Mouse (Mus musculus) neural tube, embryonic 15.5 days (tissue): ENCODE results near the gene Tet2. TPM values are rescaled to one million over a fixed set of nuclear protein-coding genes. Genes with fewer than 3 reads are reported as not detected.
A peak's percentile ranks its signal among the peaks of the same experiment; 100 is the strongest.

Experiments used
- ATAC-seq: fragments of 200-750 bp; cut with Nextera tagmentation; 2 replicates; pipeline ENCODE4 v1.8.0; 2017; ENCODE audit warnings: mild to moderate bottlenecking, moderate TSS enrichment, moderate library complexity; ENCODE audit not compliant: low FRiP score
- H3K27ac ChIP-seq: fragments of 300-500 bp; sonication (generic); replicated peaks from 2 replicates; pipeline ENCODE4 v1.5.1; 2015; ENCODE audit warnings: mild to moderate bottlenecking, inconsistent platforms
- H3K27me3 ChIP-seq: fragments of 300-500 bp; sonication (generic); replicated peaks from 2 replicates; pipeline ENCODE4 v1.6.1; 2015; ENCODE audit warnings: inconsistent platforms
- H3K36me3 ChIP-seq: fragments of 300-500 bp; sonication (generic); 2 replicates; pipeline ENCODE4 v1.6.1; 2015; ENCODE audit warnings: inconsistent platforms
- H3K4me1 ChIP-seq: fragments of 300-500 bp; sonication (generic); 2 replicates; pipeline ENCODE4 v1.6.1; 2015; ENCODE audit warnings: inconsistent platforms
- H3K4me2 ChIP-seq: fragments of 300-500 bp; sonication (generic); 2 replicates; pipeline ENCODE4 v1.6.1; 2015; ENCODE audit warnings: inconsistent platforms, mild to moderate bottlenecking, moderate library complexity
- H3K4me3 ChIP-seq: fragments of 300-500 bp; sonication (generic); replicated peaks from 2 replicates; pipeline ENCODE4 v1.5.1; 2015; ENCODE audit warnings: mild to moderate bottlenecking, inconsistent platforms
- H3K9ac ChIP-seq: fragments of 300-500 bp; sonication (generic); replicated peaks from 2 replicates; pipeline ENCODE4 v1.6.1; 2015; ENCODE audit warnings: mild to moderate bottlenecking, inconsistent platforms
- H3K9me3 ChIP-seq: fragments of 300-500 bp; sonication (generic); replicated peaks from 2 replicates; pipeline ENCODE4 v1.6.1; 2016; ENCODE audit warnings: inconsistent platforms
- WGBS: fragments of 180-500 bp; shearing (Covaris S2); methylation state at CpG from one replicate; pipeline ENCODE4 v1.1.7; 2015; ENCODE audit warnings: mixed read lengths; 5-methylcytosine and 5-hydroxymethylcytosine counted together
- polyA plus RNA-seq: library from polyadenylated mRNA; unstranded; fragments of >200 nt; fragmentation: Nextera tagmentation; extraction: Ambion mirVana; gene quantifications from 2 replicates; pipeline ENCODE4 v1.2.1, GENCODE M21; 2015

Gene Tet2
- polyA plus RNA-seq, 1 experiment from 2014 or later: 15.2 TPM

- no peak overlapping the region for H3K9ac ChIP-seq
- H3K9me3 ChIP-seq: no peaks in the 10 kb centered on the region
- no peak overlapping the region for H3K27ac ChIP-seq
- ATAC-seq: no peak
- no peak overlapping the region for H3K4me3 ChIP-seq
- WGBS: 65% methylated on average over 2 of the region's 2 CpGs
- H3K36me3 ChIP-seq: no peaks in the 10 kb centered on the region
- H3K27me3 ChIP-seq: no peaks in the 10 kb centered on the region
- H3K4me1 ChIP-seq: no peaks in the 10 kb centered on the region
- no peak overlapping the region for H3K4me2 ChIP-seq
Measured at GRCm38 (mm10) chr3:133563503-133564205, 18.7 kb upstream of the Tet2 start.

DNA sequence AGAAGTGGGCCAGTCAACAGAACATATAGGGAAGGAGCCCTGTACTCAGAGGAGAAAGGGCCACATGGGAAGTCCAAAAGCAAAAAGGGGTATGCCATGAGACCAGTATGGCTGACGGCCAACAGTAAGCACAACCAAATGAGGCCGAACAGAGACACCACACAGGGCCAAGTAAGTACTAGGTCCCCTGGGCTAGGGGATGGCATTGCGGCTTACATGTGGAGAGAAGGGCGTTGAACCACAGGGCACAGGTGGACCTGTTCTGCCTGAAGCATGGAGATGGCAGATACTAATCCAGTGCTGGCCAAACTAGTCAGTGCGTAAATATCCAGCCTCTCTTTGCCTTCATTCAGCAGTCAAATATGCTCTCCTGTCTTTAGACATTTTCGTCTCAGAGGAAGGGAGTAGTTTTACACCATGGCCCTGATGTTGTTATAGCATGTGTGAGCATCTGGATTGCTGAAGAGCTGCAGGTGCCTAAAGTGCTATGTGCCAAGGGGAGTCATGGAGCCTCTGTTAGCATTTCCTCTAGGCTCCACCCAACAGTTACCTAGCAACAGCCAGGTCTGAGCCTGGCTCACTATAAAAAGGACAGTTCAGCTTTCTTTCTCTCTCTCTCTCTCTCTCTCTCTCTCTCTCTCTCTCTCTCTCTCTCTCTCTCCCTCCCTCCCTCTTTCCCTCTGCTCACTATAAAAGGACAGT lies 14.6 kb upstream of the Tet2 start:
- WGBS: 82% methylated on average over 6 of the region's 6 CpGs
- Histone ChIP-seq H3K27me3 (no peaks in the 10 kb centered on the region), H3K9me3 (no peaks in the 10 kb centered on the region), H3K9ac (no peak overlapping the region), H3K4me2 (no peak overlapping the region), H3K36me3 (no peaks in the 10 kb centered on the region), H3K4me1 (no peaks in the 10 kb centered on the region), H3K4me3 (no peak overlapping the region), H3K27ac (no peak overlapping the region)
- ATAC-seq: peak; percentile 72

DNA sequence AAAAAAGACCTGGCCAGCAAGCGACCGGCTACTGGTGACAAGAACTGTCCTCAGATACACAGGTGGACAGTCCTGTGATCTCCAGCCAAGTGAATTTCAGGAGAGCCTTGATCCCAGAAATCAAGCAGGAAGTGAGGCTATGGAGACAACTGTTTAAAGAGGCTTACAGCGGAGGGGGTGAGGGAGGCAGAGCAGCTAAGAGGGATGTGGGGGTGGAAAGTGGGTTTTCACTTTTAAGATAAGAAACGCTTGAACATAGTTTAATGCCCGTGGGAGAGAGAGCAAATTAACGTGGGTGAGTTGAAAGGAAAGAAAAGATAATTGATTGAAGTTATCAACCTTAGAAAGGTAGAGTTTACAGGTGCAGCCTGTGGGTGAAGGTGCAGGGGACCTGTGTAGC lies 12.7 kb upstream of the Tet2 start:
- no peaks in the 10 kb centered on the region for H3K4me1 ChIP-seq
- H3K27me3 ChIP-seq: no peaks in the 10 kb centered on the region
- no peaks in the 10 kb centered on the region for H3K9me3 ChIP-seq
- ATAC-seq: no peak
- WGBS: 87% methylated on average over 6 of the region's 6 CpGs
- no peak overlapping the region for H3K4me2 ChIP-seq
- H3K4me3 ChIP-seq: no peak overlapping the region
- no peak overlapping the region for H3K9ac ChIP-seq
- H3K27ac ChIP-seq: no peak overlapping the region
- H3K36me3 ChIP-seq: no peaks in the 10 kb centered on the region

DNA sequence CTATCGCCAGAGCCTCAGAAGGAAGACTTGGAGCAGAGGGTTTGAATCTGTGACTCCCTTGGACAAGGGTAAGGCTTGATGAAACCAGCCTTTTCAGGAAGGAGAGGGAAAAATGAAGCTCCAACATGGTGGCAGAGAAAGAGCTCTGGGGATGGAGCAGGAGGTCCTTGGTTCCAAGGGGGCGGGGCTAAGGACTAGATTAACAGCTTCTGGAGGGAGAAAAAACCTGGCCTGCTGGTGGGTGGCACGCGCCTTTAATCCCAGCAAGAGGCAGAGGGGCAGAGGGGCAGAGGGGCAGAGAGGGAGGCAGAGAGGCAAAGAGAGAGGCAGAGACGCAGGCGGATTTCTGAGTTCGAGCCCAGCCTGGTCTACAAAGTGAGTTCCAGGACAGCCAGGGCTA lies 12.2 kb upstream of the Tet2 start:
- no peak overlapping the region for H3K4me2 ChIP-seq
- 85% methylated on average over 7 of the region's 7 CpGs for WGBS
- no peaks in the 10 kb centered on the region for H3K4me1 ChIP-seq
- no peaks in the 10 kb centered on the region for H3K27me3 ChIP-seq
- H3K36me3 ChIP-seq: no peaks in the 10 kb centered on the region
- H3K9ac ChIP-seq: no peak overlapping the region
- H3K9me3 ChIP-seq: no peaks in the 10 kb centered on the region
- no peak overlapping the region for H3K27ac ChIP-seq
- no peak for ATAC-seq
- H3K4me3 ChIP-seq: no peak overlapping the region

- no peaks in the 10 kb centered on the region for H3K27me3 ChIP-seq
- no peak overlapping the region for H3K27ac ChIP-seq
- ATAC-seq: no peak
- 85% methylated on average over 7 of the region's 7 CpGs for WGBS
- no peaks in the 10 kb centered on the region for H3K4me1 ChIP-seq
- H3K36me3 ChIP-seq: no peaks in the 10 kb centered on the region
- H3K4me3 ChIP-seq: no peak overlapping the region
- no peak overlapping the region for H3K4me2 ChIP-seq
- H3K9me3 ChIP-seq: no peaks in the 10 kb centered on the region
- no peak overlapping the region for H3K9ac ChIP-seq
Measured at GRCm38 (mm10) chr3:133555378-133555777, 10.4 kb upstream of the Tet2 start.

DNA sequence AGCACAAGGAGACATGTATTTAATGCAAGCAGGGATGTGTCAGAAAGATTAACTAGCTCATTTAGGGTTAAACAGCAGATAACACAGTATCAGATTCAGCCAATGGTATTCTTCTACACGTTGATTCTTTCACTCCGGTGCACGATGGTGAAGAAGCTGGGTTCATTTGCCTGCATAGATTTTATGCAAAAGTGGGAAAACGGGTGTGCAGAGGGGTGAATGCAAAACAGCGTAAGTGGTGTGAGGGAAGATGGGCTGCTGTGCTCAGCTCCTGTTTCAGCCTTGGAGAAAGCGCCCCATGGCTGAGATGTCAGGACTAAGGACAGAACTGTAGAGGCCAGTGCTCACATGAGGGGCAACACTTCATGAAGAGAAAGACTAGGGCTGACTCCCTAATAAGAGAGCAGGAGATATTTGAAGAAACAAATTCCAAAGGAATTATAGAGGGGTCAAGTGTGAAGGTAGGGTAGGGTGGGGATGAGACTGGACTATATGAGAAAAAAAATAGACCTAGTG lies 9.7 kb upstream of the Tet2 start:
- H3K27me3 ChIP-seq: no peaks in the 10 kb centered on the region
- no peak overlapping the region for H3K27ac ChIP-seq
- no peak overlapping the region for H3K4me3 ChIP-seq
- no peak overlapping the region for H3K4me2 ChIP-seq
- H3K4me1 ChIP-seq: no peaks in the 10 kb centered on the region
- ATAC-seq: no peak
- no peaks in the 10 kb centered on the region for H3K36me3 ChIP-seq
- no peak overlapping the region for H3K9ac ChIP-seq
- WGBS: 80% methylated on average over 6 of the region's 6 CpGs
- H3K9me3 ChIP-seq: no peaks in the 10 kb centered on the region

DNA sequence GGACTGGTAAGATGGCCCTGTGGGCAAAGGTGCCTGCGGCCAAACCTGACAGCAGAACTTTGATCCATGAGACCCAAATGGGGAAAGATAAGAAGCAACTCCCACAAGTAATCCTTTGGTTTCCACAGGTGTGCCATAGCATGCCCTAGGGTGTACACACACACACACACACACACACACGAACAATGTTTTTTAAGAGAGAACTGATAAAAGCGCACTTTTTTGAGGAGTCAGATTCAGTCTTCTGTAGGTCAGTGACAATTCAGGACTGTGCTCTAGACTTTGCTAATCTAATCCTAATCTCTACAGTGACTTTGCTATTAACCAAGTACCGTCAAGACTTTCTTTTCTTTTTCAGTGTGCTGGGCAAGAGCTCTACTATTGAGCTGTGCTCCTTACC lies 9.2 kb upstream of the Tet2 start:
- Histone ChIP-seq H3K4me1 (no peaks in the 10 kb centered on the region), H3K27me3 (no peaks in the 10 kb centered on the region), H3K9me3 (no peaks in the 10 kb centered on the region), H3K27ac (no peak overlapping the region), H3K9ac (no peak overlapping the region), H3K4me3 (no peak overlapping the region), H3K36me3 (no peaks in the 10 kb centered on the region), H3K4me2 (no peak overlapping the region)
- 97% methylated on average over 4 of the region's 4 CpGs for WGBS
- no peak for ATAC-seq

DNA sequence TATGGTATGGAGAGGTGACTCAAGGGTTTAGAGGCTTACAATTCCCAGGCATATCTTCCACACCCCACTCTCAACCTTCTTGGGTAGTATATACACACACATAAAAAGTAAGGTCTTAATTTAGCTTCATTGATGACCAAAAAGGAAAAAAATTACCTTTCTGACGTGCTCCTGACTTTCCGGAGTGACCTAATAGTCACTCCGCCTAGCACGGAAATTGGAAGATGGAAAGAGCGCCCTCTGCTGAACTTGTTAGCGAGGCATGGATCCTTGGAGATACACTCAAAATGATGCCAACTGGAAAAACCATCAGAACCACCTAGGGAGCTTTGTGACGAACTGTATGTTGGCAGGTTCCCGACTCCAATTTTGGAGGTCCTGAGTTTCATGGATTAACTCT lies 7.0 kb upstream of the Tet2 start:
- no peak overlapping the region for H3K27ac ChIP-seq
- H3K4me1 ChIP-seq: no peaks in the 10 kb centered on the region
- H3K27me3 ChIP-seq: no peaks in the 10 kb centered on the region
- H3K9ac ChIP-seq: no peak overlapping the region
- no peak for ATAC-seq
- H3K9me3 ChIP-seq: no peaks in the 10 kb centered on the region
- 61% methylated on average over 8 of the region's 8 CpGs for WGBS
- no peak overlapping the region for H3K4me2 ChIP-seq
- no peak overlapping the region for H3K4me3 ChIP-seq
- no peaks in the 10 kb centered on the region for H3K36me3 ChIP-seq

GRCm38 (mm10) chr3:133549385-133550170 lies 4.6 kb upstream of the Tet2 start:
- ATAC-seq: no peak
- Histone ChIP-seq H3K27ac (no peak overlapping the region), H3K4me1 (peaks cover 4% of the 10 kb centered on the region; the same call in 1 of the 2 replicates), H3K27me3 (no peaks in the 10 kb centered on the region), H3K4me2 (no peak overlapping the region), H3K9me3 (no peaks in the 10 kb centered on the region), H3K36me3 (no peaks in the 10 kb centered on the region), H3K9ac (no peak overlapping the region), H3K4me3 (no peak overlapping the region)
- 70% methylated on average over 7 of the region's 7 CpGs for WGBS

DNA sequence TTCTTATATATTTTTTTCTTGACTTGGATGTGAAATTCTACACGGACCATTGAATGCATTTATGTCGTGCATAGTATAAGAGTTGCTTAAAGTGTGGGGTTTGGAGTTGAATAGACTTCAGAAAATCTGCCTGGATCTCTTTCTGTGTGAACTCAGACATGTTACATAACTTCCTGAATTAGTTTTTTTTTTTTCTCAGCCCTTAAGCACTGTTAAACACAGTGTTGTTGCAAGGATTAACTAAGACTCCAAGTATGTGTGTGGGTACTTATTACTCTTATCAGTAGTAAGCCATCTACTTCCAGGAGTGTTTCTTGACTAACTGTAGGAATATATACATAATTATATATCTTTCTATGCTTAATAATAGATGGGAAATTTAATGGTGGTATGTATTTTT lies 3.7 kb upstream of the Tet2 start:
- 88% methylated on average over 2 of the region's 2 CpGs for WGBS
- no peak overlapping the region for H3K4me3 ChIP-seq
- no peaks in the 10 kb centered on the region for H3K27me3 ChIP-seq
- H3K9ac ChIP-seq: no peak overlapping the region
- H3K4me1 ChIP-seq: peaks cover 4% of the 10 kb centered on the region; the same call in 1 of the 2 replicates
- no peak overlapping the region for H3K4me2 ChIP-seq
- ATAC-seq: no peak
- H3K9me3 ChIP-seq: no peaks in the 10 kb centered on the region
- no peak overlapping the region for H3K27ac ChIP-seq
- no peaks in the 10 kb centered on the region for H3K36me3 ChIP-seq

DNA sequence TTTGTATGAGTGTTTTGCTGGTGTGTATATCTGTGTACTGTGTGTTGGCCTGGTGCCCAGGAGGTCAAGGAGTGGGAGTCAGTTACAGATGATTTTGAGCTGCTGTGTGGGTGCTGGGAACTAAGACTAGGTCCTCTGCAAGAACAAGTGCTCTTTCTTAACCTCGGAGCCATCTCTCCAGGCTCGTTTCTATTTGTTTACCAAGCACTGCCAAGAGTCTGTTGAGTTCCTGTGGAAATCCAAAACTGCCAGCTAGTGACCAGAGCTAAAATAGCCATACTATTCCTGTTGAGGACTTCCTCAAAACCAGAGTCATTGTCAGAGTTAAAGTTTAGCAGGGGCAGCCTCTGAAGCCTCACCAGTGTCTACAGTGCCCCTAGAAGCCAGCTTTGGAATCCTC lies 1.9 kb upstream of the Tet2 start:
- Histone ChIP-seq H3K4me1 (peaks cover 13% of the 10 kb centered on the region), H3K27ac (no peak overlapping the region), H3K36me3 (no peaks in the 10 kb centered on the region), H3K27me3 (no peaks in the 10 kb centered on the region), H3K9ac (no peak overlapping the region), H3K9me3 (no peaks in the 10 kb centered on the region), H3K4me2 (no peak overlapping the region), H3K4me3 (no peak overlapping the region)
- ATAC-seq: no peak
- 73% methylated on average over 2 of the region's 2 CpGs for WGBS

GRCm38 (mm10) chr3:133545304-133545666 lies 346 bp upstream of the Tet2 start:
- Histone ChIP-seq H3K27ac (peak overlapping the region; percentile 95), H3K9me3 (no peaks in the 10 kb centered on the region), H3K4me1 (peaks cover 20% of the 10 kb centered on the region), H3K4me2 (peak overlapping the region; percentile 87), H3K27me3 (no peaks in the 10 kb centered on the region), H3K36me3 (no peaks in the 10 kb centered on the region), H3K4me3 (peak overlapping the region; percentile 77), H3K9ac (peak overlapping the region; percentile 73; the same call in 1 of the 2 replicates)
- WGBS: 10% methylated on average over 6 of the region's 6 CpGs
- no peak for ATAC-seq
